Mouse (Mus musculus) colon, adult 2 months (tissue): ENCODE results near the gene Rraga. TPM values are rescaled to one million over a fixed set of nuclear protein-coding genes. Genes with fewer than 3 reads are reported as not detected.

Source experiments
- polyA plus RNA-seq: library from polyadenylated mRNA; depleted of rRNA; stranded (reverse); fragments of >200 nt; gene quantifications from 2 replicates; pipeline ENCODE4 v1.2.3, GENCODE M21; 2012; rRNA removed

Rraga gene
- 31.3 and 31.9 TPM in 2 replicates for polyA plus RNA-seq

GRCm38 (mm10) chr4:86575283-86575983, at the start of gene Rraga:
TSS of gene Rraga (plus strand) at chr4:86575668.

DNA sequence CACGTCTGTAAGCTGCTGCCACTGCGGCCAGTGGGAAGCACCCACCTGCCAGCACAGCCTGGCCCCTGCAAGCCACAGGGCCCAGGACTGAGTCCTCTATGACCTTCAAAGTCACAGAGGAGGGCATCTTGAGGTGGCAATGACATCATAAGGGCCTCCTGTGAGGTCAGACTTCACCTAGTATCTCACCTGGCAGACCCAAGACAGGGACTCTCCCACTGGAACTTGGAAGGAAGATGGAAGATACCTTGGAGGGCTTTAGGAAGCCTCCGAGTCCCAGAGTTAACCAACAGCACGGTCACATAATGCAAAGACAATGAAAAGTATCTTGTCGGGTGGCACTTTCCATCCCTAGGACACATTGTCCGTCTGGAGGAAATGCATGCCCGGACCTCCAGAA, 17.2 kb upstream of the Rraga start, which contains the start of gene Saxo1:
Gene Saxo1, minus strand, starts transcription at position 101 of the 400 bp plus-strand sequence.

GRCm38 (mm10) chr4:86611524-86612288, 36.2 kb downstream of the Rraga start, which contains the start of gene Haus6:
TSS of gene Haus6 (minus strand) at chr4:86612055.

Other genes with a start within 250 kb of the Rraga start
- 0.06 TPM in 1 of 2 replicates, not detected in the other for gene Saxo1, start 17.3 kb upstream of the Rraga start, polyA plus RNA-seq
- 6.4 and 7.1 TPM in 2 replicates for gene Haus6, start 36.4 kb downstream of the Rraga start, polyA plus RNA-seq
- 177 and 200 TPM in 2 replicates for gene Plin2, start 94.4 kb downstream of the Rraga start, polyA plus RNA-seq
- gene Dennd4c, start 172.9 kb downstream of the Rraga start, polyA plus RNA-seq: 7.2 and 7.4 TPM in 2 replicates